Mouse (Mus musculus): ENCODE results near the gene Acot8. TPM values are rescaled to one million over a fixed set of nuclear protein-coding genes. Genes with fewer than 3 reads are reported as not detected.
"Not testable (repeated sequence)": the region's sequence is repeated elsewhere in the genome, so short reads cannot be mapped to it uniquely, and the experiment has no call there.

The Acot8 gene
- total RNA-seq, 2 experiments from 2014 or later = 26.4 to 28.1 TPM

GRCm38 (mm10) chr2:164815348-164815747 is 10.7 kb upstream of the Acot8 start:
- DNase-seq (ENCODE audit: low spot score in 2 of 2) = no peak

GRCm38 (mm10) chr2:164813557-164813956 is 8.9 kb upstream of the Acot8 start:
- DNase-seq (ENCODE audit: low spot score in 2 of 2) = no peak

DNA sequence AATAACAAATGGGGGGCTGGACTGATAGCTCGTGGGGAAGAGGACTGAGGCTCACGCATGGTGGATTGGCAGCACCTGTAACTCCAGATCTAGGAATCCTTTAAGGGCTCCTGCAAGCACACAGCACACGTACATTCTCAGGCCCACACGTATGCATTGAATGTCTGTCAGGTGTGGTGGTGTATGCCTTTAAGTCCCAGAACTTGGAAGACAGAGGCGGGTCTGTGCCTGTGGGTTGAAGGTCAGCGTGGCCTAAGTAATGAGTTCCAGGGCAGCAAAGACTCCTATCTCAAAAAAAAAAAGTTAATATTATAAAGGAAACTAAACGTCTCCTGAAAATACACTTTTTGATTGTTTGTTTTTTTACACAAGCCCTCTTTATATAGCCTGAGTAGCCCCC is 1.9 kb upstream of the Acot8 start:
- DNase-seq (ENCODE audit: low spot score in 2 of 2) = no peak

DNA sequence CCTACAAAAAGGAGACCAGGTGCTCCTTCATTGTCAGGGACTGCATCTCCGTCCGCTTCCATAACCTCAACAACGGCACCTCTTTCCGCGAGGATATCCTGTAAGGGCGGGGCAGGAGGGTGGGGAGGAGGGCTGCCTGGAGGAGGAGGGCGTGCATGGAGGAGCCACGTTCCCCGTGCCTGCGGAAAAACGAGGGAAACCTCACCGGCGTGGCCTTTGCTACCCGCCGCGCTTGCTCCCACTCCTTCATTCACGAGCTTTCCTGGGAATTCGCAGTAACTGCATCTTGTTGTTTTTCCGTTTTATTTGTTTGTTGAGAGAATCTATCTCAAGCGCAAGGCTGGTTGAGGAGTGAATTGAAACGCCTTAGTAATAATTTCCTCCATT is 643 bp upstream of the Acot8 start:
- no peak for DNase-seq (ENCODE audit: low spot score in 2 of 2)

DNA sequence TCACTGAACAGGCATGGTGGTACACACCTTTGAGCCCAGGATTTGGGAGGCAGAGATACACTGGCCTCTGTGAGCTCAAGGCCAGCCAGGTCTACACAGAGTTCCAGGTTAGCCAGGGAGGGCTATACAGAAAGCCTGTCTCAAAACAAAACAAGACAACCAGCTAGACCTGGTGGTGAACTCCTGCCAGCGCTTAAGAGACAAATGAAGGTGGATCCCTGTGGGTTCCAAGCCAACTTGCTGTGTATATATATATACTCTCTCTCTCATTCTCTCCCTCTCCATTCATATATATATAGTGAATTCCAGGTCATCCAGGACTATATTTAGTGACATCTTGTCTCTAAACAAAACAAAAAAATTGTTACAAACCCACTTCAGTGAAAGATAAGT is 765 bp downstream of the Acot8 start:
- no peak for DNase-seq (ENCODE audit: low spot score in 2 of 2)

- no peak for DNase-seq (ENCODE audit: low spot score in 2 of 2)
These were observed 1.3 kb downstream of the Acot8 start for GRCm38 (mm10) chr2:164803201-164803920.

DNA sequence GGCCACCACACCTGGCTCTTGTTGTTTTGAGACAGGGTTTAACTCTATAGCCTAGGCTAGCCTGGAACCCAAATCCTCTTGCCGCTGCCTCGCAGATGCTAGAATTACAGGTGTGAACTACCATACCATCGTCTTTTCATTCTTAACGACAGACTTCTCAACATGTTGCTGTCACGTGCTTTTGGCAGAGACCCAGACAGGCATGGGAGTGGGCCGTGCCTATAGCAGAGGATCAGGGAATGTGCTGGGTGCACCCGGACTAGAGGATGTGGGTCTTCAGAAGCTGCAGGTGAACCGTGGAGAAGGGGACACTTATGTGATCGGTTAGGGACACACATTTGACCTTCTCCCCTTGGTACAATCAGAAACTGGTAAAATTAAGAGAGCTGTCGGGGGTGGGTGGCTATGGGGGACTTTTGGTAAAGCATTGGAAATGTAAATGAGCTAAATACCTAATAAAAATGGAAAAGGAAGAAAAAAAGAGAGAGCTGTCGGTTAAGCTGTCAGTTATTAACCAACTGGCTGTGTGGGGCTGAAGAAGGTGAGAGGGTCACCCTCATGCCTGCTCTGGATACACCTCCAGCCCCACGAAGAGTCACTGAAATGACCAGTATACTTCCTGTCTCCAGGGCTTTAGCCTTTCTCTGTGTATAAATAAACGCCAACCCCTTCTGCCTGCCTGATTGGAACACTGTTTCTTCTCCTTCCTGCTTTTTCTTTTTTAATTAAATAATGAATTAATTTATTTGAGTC is 4.3 kb downstream of the Acot8 start:
- DNase-seq (ENCODE audit: low spot score in 2 of 2) = no peak

GRCm38 (mm10) chr2:164798554-164798953 is 6.1 kb downstream of the Acot8 start:
- DNase-seq (ENCODE audit: low spot score in 2 of 2) = not testable (repeated sequence)

DNA sequence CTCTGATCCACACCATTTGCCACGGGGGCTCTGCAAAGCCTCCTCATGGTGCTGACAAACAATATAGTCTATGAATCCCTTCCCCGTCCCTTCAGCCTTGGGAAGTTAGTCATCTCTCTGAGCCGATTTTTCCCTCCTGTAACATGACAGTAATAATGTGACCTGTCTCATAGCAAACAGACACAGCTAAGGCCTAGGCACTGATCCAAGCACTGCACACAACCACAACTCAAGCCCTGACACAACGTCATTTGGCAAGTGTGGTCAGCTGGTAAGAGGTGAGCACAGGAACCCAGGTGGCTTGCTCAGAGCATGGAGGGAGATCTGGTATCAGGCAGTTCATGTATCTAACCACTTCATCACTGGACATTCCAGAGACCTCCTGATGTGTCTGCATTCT is 8.8 kb downstream of the Acot8 start:
- DNase-seq (ENCODE audit: low spot score in 2 of 2) = no peak

GRCm38 (mm10) chr2:164794293-164794692 is 10.4 kb downstream of the Acot8 start:
- DNase-seq (ENCODE audit: low spot score in 2 of 2) = peak; percentile 80 to 91

- no peak for DNase-seq (ENCODE audit: low spot score in 2 of 2)
These were observed 10.9 kb downstream of the Acot8 start for GRCm38 (mm10) chr2:164793772-164794171.

- peak in 1 of 2 experiments; percentile 52 for DNase-seq (ENCODE audit: low spot score in 2 of 2)
These were observed 11.4 kb downstream of the Acot8 start for GRCm38 (mm10) chr2:164793236-164793635.

- DNase-seq (ENCODE audit: low spot score in 2 of 2) = no peak
These were observed 12.1 kb downstream of the Acot8 start for GRCm38 (mm10) chr2:164792400-164793190.

GRCm38 (mm10) chr2:164791841-164792261 is 12.8 kb downstream of the Acot8 start:
- no peak for DNase-seq (ENCODE audit: low spot score in 2 of 2)

GRCm38 (mm10) chr2:164790451-164790850 is 14.2 kb downstream of the Acot8 start:
- DNase-seq (ENCODE audit: low spot score in 2 of 2) = no peak

- DNase-seq (ENCODE audit: low spot score in 2 of 2) = no peak
These were observed 16.3 kb downstream of the Acot8 start for GRCm38 (mm10) chr2:164788411-164788810.

- no peak for DNase-seq (ENCODE audit: low spot score in 2 of 2)
These were observed 16.9 kb downstream of the Acot8 start for GRCm38 (mm10) chr2:164787779-164788178.

DNA sequence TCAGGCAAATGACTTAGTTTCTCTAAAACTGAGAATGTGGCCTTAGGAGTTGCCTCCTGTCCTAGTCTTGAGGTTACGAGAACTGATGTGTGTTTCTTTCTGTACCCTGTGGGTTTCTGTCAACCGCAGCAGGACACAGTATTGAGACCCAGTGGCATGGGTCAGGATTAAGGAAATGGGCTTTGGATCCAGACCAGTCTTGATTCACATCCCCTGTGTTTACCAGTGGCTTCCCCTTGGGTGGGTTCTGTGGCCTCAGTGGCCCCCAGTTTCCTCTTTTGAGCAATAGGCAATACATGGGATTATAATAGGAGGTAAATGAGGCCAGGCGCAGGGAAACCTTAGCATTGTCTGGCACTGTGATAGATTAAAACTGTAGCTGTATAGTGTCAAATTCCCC is 17.6 kb downstream of the Acot8 start:
- DNase-seq (ENCODE audit: low spot score in 2 of 2) = no peak

- DNase-seq (ENCODE audit: low spot score in 2 of 2) = no peak
These were observed 18.2 kb downstream of the Acot8 start for GRCm38 (mm10) chr2:164786388-164786885.

- DNase-seq (ENCODE audit: low spot score in 2 of 2) = peak; percentile 80 to 83
These were observed 18.9 kb downstream of the Acot8 start, which contains the start of gene Snx21 for GRCm38 (mm10) chr2:164785481-164786387. Gene Snx21 (plus strand): TSS chr2:164785823.
